Mouse (Mus musculus) erythroblast, embryonic 14.5 days (primary cell): ENCODE results near the gene Akr1c18. TPM values are rescaled to one million over a fixed set of nuclear protein-coding genes. Genes with fewer than 3 reads are reported as not detected.
A peak's percentile ranks its signal among the peaks of the same experiment; 100 is the strongest.
"Not testable (repeated sequence)": the region's sequence is repeated elsewhere in the genome, so short reads cannot be mapped to it uniquely, and the experiment has no call there.

ENCODE experiments used
- H3K27me3 ChIP-seq: 2 replicates; pipeline ENCODE4 v1.6.1; 2012; ENCODE audit warnings: inconsistent platforms; ENCODE audit not compliant: control insufficient read depth
- H3K36me3 ChIP-seq: 2 replicates; pipeline ENCODE4 v1.6.1; 2012; ENCODE audit warnings: mild to moderate bottlenecking, inconsistent platforms; ENCODE audit not compliant: control insufficient read depth
- H3K4me1 ChIP-seq: 2 replicates; pipeline ENCODE4 v1.6.1; 2012; ENCODE audit warnings: inconsistent platforms; ENCODE audit not compliant: control insufficient read depth
- H3K4me3 ChIP-seq: replicated peaks from 2 replicates; pipeline ENCODE3; 2012; ENCODE audit warnings: moderate library complexity, mild to moderate bottlenecking, inconsistent platforms
- H3K9me3 ChIP-seq: 2 replicates; pipeline ENCODE4 v1.6.1; 2012; ENCODE audit warnings: low read length, inconsistent platforms, mixed read lengths; ENCODE audit not compliant: control insufficient read depth
- GATA1 ChIP-seq: IDR thresholded peaks from 2 replicates; pipeline ENCODE4 v1.6.1; 2012; ENCODE audit warnings: low read length, inconsistent platforms, mixed read lengths
- TAL1 ChIP-seq: IDR thresholded peaks from 3 replicates; pipeline ENCODE4 v1.6.1; 2012; ENCODE audit warnings: low read length, inconsistent platforms, mixed read lengths
- polyA plus RNA-seq: library from polyadenylated mRNA; stranded (reverse); fragments of >175 nt; gene quantifications from 2 replicates; pipeline ENCODE4 v1.2.3, GENCODE M21; 2012

Akr1c18 gene
- not detected in 2 replicates for polyA plus RNA-seq

- Histone ChIP-seq H3K27me3 (no peaks in the 10 kb centered on the region), H3K4me1 (no peaks in the 10 kb centered on the region), H3K4me3 (no peak within 1 kb of the TSS), H3K36me3 (no peaks in the 10 kb centered on the region), H3K9me3 (no peaks in the 10 kb centered on the region)
- no peak for TF ChIP-seq GATA1
These were observed at the start of gene Akr1c18 for GRCm38 (mm10) chr13:4150518-4150917. Gene Akr1c18, minus strand, starts transcription at chr13:4150654.

GRCm38 (mm10) chr13:4192511-4192910, 42.1 kb upstream of the Akr1c18 start:
- H3K4me3 ChIP-seq: no peak overlapping the region
- TF ChIP-seq TAL1 (no peak), GATA1 (no peak)

GRCm38 (mm10) chr13:4190904-4191303, 40.5 kb upstream of the Akr1c18 start, which contains the start of gene Akr1c13:
Gene Akr1c13, plus strand, starts transcription at chr13:4191150.
- no peaks in the 10 kb centered on the region for H3K4me1 ChIP-seq
- TF ChIP-seq GATA1: no peak
- H3K27me3 ChIP-seq: no peaks in the 10 kb centered on the region
- H3K4me3 ChIP-seq: peak within 1 kb of the TSS; percentile 1
- H3K9me3 ChIP-seq: no peaks in the 10 kb centered on the region
- no peaks in the 10 kb centered on the region for H3K36me3 ChIP-seq

More at GRCm38 (mm10) chr13:4192511-4192910, 42.1 kb upstream of the Akr1c18 start:
- Histone ChIP-seq H3K4me1 (no peaks in the 10 kb centered on the region), H3K9me3 (no peaks in the 10 kb centered on the region), H3K27me3 (no peaks in the 10 kb centered on the region), H3K36me3 (no peaks in the 10 kb centered on the region)

DNA sequence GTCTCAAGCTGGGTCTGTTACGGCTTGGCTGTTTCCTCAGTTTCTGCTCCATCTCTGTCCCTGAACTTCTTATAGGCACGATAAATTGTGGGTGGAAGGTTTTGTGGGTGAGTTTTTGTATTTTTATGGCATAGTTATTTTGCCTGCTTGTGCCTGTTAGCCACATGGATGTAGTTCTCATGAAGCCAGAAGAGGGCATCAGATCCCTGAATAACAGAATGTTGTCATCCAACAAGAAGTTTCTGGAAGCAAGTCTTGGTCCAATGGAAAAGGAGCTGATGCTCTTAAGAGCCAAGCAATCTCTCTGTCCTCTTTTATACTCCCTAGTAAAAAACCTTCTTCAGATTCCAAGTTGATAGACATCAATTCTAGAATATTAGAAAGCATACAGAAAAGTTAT, 37.7 kb upstream of the Akr1c18 start:
- TF ChIP-seq TAL1: no peak
- no peak for TF ChIP-seq GATA1

GRCm38 (mm10) chr13:4186641-4187411, 36.4 kb upstream of the Akr1c18 start:
- not testable (repeated sequence) for H3K36me3 ChIP-seq, H3K9me3 ChIP-seq

More for the DNA sequence above, 37.7 kb upstream of the Akr1c18 start:
- H3K27me3 ChIP-seq: no peaks in the 10 kb centered on the region
- no peak overlapping the region for H3K4me3 ChIP-seq
- peaks cover 2% of the 10 kb centered on the region for H3K9me3 ChIP-seq
- no peaks in the 10 kb centered on the region for H3K4me1 ChIP-seq
- H3K36me3 ChIP-seq: no peaks in the 10 kb centered on the region

GRCm38 (mm10) chr13:4183116-4183515, 32.7 kb upstream of the Akr1c18 start:
- no peaks in the 10 kb centered on the region for H3K36me3 ChIP-seq
- peaks cover 4% of the 10 kb centered on the region for H3K9me3 ChIP-seq
- H3K4me3 ChIP-seq: no peak overlapping the region
- H3K4me1 ChIP-seq: no peaks in the 10 kb centered on the region
- no peak for TF ChIP-seq TAL1
- TF ChIP-seq GATA1: no peak
- H3K27me3 ChIP-seq: no peaks in the 10 kb centered on the region

More at GRCm38 (mm10) chr13:4186641-4187411, 36.4 kb upstream of the Akr1c18 start:
- not testable (repeated sequence) for H3K4me3 ChIP-seq, H3K4me1 ChIP-seq, H3K27me3 ChIP-seq

DNA sequence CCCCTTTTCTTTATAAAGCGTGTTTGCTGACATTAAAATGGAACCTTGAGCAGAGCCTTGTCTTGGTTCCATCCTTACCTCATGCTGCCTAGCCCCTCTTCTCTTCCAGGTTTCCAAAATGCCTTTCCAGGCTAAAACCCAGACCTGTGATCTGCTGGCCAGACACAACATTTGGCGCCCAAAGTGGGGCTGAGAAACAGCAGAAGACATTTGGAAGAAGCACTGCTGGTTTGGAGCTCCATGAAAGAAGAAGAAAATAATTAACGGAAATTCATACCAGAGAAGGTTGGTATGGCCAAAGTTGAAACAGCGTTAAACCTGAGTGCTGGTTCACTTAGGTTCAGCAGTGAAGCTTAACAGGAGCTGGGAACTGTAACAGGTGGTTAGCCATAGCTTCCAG, 30.9 kb upstream of the Akr1c18 start:
- not testable (repeated sequence) for H3K4me3 ChIP-seq, H3K9me3 ChIP-seq, H3K4me1 ChIP-seq, H3K27me3 ChIP-seq, H3K36me3 ChIP-seq

GRCm38 (mm10) chr13:4172978-4173377, 22.5 kb upstream of the Akr1c18 start:
- Histone ChIP-seq H3K9me3 (no peaks in the 10 kb centered on the region), H3K36me3 (no peaks in the 10 kb centered on the region), H3K4me1 (no peaks in the 10 kb centered on the region), H3K4me3 (no peak overlapping the region), H3K27me3 (no peaks in the 10 kb centered on the region)
- TF ChIP-seq TAL1 (no peak), GATA1 (no peak)

DNA sequence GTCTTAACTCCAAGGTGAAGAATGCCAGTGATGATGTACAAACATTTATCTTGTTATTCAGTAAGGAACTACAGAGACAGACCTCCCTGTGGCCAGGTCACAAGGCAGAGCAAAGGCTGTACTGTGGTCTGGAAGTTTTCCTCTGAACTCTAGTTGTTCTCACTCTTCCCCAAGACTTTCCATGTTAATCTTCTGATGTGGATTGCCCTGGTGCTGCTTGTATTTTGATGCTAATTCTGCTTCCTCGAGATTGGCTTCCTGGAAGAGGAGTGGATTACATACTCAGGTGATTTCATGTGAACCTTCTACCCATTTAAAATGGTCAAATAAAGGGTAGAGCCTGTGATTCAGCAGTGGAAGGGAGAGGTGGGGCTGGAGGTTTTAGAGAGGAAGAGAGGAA, 17.6 kb upstream of the Akr1c18 start:
- Histone ChIP-seq H3K4me3 (no peak overlapping the region), H3K27me3 (no peaks in the 10 kb centered on the region), H3K36me3 (no peaks in the 10 kb centered on the region), H3K9me3 (no peaks in the 10 kb centered on the region), H3K4me1 (no peaks in the 10 kb centered on the region)
- TF ChIP-seq GATA1 (no peak), TAL1 (no peak)

GRCm38 (mm10) chr13:4155286-4155685, 4.8 kb upstream of the Akr1c18 start:
- no peaks in the 10 kb centered on the region for H3K27me3 ChIP-seq
- no peak for TF ChIP-seq GATA1
- H3K36me3 ChIP-seq: no peaks in the 10 kb centered on the region
- no peaks in the 10 kb centered on the region for H3K9me3 ChIP-seq
- no peak overlapping the region for H3K4me3 ChIP-seq
- H3K4me1 ChIP-seq: no peaks in the 10 kb centered on the region
